In genomic region chrX:53608122-53608813, GRCm38 (mm10) we compare ENCODE assay signal across 9 mouse cellular contexts. TPM values are rescaled to one million over a fixed set of nuclear protein-coding genes. Genes with fewer than 3 reads are reported as not detected.
DNase-seq lines count a peak whose midpoint lies in the region; ATAC-seq lines count a peak whose summit lies in the region.
"Had no signal": no experiment of that assay in that cellular context is flagged by ENCODE, and none has a peak within 500 bp of the region (broad histone marks: within the 10 kb centered on the region; RNA-seq: fewer than 3 reads in every experiment).

No protein-coding gene starts in this region.

- no peaks in the 10 kb centered on the region for H3K9me3 ChIP-seq in heart, embryonic 14.5 days (ENCODE audit: control insufficient read depth, low read length)
- H3K9me3 ChIP-seq in stomach, embryonic 15.5 days: no peaks in the 10 kb centered on the region

- peak overlapping the region; percentile 66 for H3K4me2 ChIP-seq in heart, embryonic 14.5 days (ENCODE audit: low read length)
- H3K4me2 ChIP-seq in stomach, embryonic 15.5 days: peak overlapping the region; percentile 53

- no peaks in the 10 kb centered on the region for H3K36me3 ChIP-seq in heart, embryonic 14.5 days (ENCODE audit: control insufficient read depth, insufficient read depth, low read length)
- H3K36me3 ChIP-seq in stomach, embryonic 15.5 days: no peaks in the 10 kb centered on the region

- peak overlapping the region; percentile 70 for H3K9ac ChIP-seq in heart, embryonic 14.5 days (ENCODE audit: low read length)
- no peak overlapping the region for H3K9ac ChIP-seq in stomach, embryonic 15.5 days

- peak overlapping the region; percentile 67 to 78 for H3K27ac ChIP-seq in heart, embryonic 14.5 days (replicated peaks in 1 of 2; ENCODE audit: control insufficient read depth in 1 of 2, insufficient read depth in 1 of 2, low read depth in 2 of 2, low read length in 2 of 2)
- no peak overlapping the region for H3K27ac ChIP-seq in stomach, embryonic 15.5 days

- ATAC-seq in heart, embryonic 14.5 days (ENCODE audit: insufficient number of reproducible peaks, insufficient read depth, low FRiP score, low read depth): peak; percentile 48; the same call in 1 of the 2 replicates
- no peak for ATAC-seq in stomach, embryonic 15.5 days (ENCODE audit: insufficient read depth, low FRiP score, low read depth)

- 34% methylated on average over 15 of the region's 18 CpGs for WGBS in heart, embryonic 14.5 days
- WGBS in stomach, embryonic 15.5 days: 30% methylated on average over 18 of the region's 18 CpGs

- H3K4me3 ChIP-seq in heart, embryonic 14.5 days (ENCODE audit: control insufficient read depth in 1 of 2, insufficient read depth in 1 of 2, low read depth in 1 of 2, low read length in 2 of 2): peak overlapping the region; percentile 49 to 72
- H3K4me3 ChIP-seq in stomach, embryonic 15.5 days (replicated peaks): peak overlapping the region; percentile 43
- H3K4me3 ChIP-seq: erythroblast, embryonic 14.5 days had no signal

- peak; percentile 4 for DNase-seq in thymus, postnatal 4 days
- no peak for DNase-seq in thymus, postnatal 36 days
- peak; percentile 40 to 45 for DNase-seq in cerebellum, postnatal 10 days
- DNase-seq in layer of hippocampus, postnatal 36 days: peak; percentile 9 to 14
- DNase-seq in mesoderm, embryonic 11.5 days (ENCODE audit: low read depth, low spot score): peak; percentile 6
- DNase-seq in urinary bladder, postnatal 14 days (ENCODE audit: low spot score): no peak

- no peaks in the 10 kb centered on the region for H3K27me3 ChIP-seq in heart, embryonic 14.5 days (ENCODE audit: control insufficient read depth, insufficient read depth, low read length)
- no peaks in the 10 kb centered on the region for H3K27me3 ChIP-seq in stomach, embryonic 15.5 days (replicated peaks)

- no peaks in the 10 kb centered on the region for H3K4me1 ChIP-seq in heart, embryonic 14.5 days (ENCODE audit: control insufficient read depth in 2 of 2, insufficient read depth in 2 of 2, low read length in 2 of 2)
- H3K4me1 ChIP-seq in stomach, embryonic 15.5 days: no peaks in the 10 kb centered on the region

RNA-seq across cellular contexts. Expression of gene Rtl8c, which starts 0.4 kb away (rescaled TPM):
- 62.5 and 64.6 TPM in 2 replicates for polyA plus RNA-seq in heart, embryonic 14.5 days (2014; fragmentation: Nextera tagmentation; extraction: Ambion mirVana)
- total RNA-seq in layer of hippocampus, postnatal 36 days (2021): 100 to 1,000 TPM; 175 to 179 TPM
- 30.5 and 32.3 TPM in 2 replicates for polyA plus RNA-seq in stomach, embryonic 15.5 days (2015; fragmentation: Nextera tagmentation; extraction: Ambion mirVana)
- polyA plus RNA-seq: erythroblast, embryonic 14.5 days had no signal

RNA-seq across cellular contexts. Expression of gene Gm14597, which starts 0.5 kb away (rescaled TPM):
- polyA plus RNA-seq in heart, embryonic 14.5 days (2014; fragmentation: Nextera tagmentation; extraction: Ambion mirVana): not detected in 2 replicates
- not detected for total RNA-seq in layer of hippocampus, postnatal 36 days (2021)
- not detected in 2 replicates for polyA plus RNA-seq in stomach, embryonic 15.5 days (2015; fragmentation: Nextera tagmentation; extraction: Ambion mirVana)
- polyA plus RNA-seq: erythroblast, embryonic 14.5 days had no signal

RNA-seq across cellular contexts. Expression of gene Rtl8a, which starts 35.2 kb away (rescaled TPM):
- polyA plus RNA-seq in heart, embryonic 14.5 days (2014; fragmentation: Nextera tagmentation; extraction: Ambion mirVana): 104 and 113 TPM in 2 replicates
- 100 to 1,000 TPM; 187 to 256 TPM for total RNA-seq in layer of hippocampus, postnatal 36 days (2021)
- 52.3 and 61.6 TPM in 2 replicates for polyA plus RNA-seq in stomach, embryonic 15.5 days (2015; fragmentation: Nextera tagmentation; extraction: Ambion mirVana)

Comparison
In these comparisons a context has a peak if more than half of its experiments do, and no peak if none do; other contexts are left out.
1. DNase-seq: peak in thymus, postnatal 4 days (single experiment), cerebellum, postnatal 10 days (2 of 2), layer of hippocampus, postnatal 36 days (2 of 2) and mesoderm, embryonic 11.5 days (single experiment); none in thymus, postnatal 36 days (0 of 2) and urinary bladder, postnatal 14 days (single experiment).